Mouse (Mus musculus) heart, adult 11 months (tissue): ENCODE measurements around the gene Cenpu.

Experiments used
- DNase-seq: peaks from one replicate; pipeline ENCODE4 v3.0.0; 2022

The Cenpu gene

GRCm38 (mm10) chr8:46600959-46601707, 49.3 kb downstream of the Cenpu start:
- DNase-seq, result peak; percentile 77

GRCm38 (mm10) chr8:46603587-46603986, 51.8 kb downstream of the Cenpu start:
- DNase-seq, result no peak

DNA sequence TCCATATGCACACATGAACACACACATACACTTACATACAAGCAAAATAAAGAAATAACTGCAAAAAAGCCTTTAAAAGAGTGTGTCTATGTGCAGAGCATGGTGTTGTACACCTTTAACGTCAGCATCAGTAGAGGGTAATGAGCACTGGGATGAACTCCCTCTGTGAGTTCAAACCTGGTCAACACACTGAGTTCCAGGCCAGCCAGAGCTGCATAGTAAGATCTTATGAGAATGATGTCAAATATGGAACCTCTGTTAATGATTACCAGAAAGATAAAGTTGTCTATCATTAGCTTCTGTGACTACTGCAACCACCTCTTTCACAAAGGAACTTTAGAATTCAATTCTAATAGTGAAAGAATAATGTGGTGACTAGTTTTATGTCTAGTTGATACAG, 55.1 kb downstream of the Cenpu start:
- DNase-seq, result no peak

DNA sequence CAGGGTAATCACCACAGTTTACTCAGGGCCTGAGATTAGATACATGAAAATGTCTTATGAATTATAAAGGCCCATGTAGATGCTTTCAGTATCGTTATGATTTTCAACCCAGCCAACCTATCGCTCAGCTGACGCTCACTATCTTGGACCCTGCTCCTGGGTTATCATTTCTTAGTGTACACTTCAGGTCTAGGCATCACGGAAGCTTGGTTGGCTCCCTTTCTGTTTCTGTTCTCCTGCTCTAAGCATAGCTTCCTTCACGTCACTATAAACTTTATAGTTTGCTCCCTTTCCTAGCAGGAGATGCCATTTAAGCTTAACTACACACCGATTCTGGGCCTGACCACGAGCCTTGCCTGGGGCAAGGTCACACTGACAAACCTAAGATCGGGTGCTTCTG, 59.7 kb downstream of the Cenpu start:
- DNase-seq, result peak; percentile 51

- peak; percentile 92 for DNase-seq
Measured at GRCm38 (mm10) chr8:46612913-46613312, 61.1 kb downstream of the Cenpu start.

DNA sequence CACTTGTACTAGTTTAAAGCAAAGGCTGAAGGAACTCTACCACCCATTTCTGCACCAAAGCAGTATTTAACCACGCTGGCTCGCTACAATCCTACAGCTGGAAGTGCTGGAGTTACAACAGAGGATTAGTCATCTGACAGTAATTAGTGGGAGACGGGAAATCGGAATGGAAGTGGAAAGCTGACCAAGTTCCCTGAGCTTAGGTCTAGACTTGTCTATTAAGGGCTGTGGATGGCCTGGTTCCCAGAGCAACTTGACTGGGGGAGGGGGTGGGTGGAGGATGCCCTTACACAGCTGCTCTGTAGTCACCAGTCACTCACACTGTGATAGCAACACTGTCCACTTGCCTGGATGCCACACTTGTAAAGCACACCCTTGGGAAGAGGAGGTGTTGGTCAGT, 61.5 kb downstream of the Cenpu start:
- DNase-seq, result peak; percentile 92

DNA sequence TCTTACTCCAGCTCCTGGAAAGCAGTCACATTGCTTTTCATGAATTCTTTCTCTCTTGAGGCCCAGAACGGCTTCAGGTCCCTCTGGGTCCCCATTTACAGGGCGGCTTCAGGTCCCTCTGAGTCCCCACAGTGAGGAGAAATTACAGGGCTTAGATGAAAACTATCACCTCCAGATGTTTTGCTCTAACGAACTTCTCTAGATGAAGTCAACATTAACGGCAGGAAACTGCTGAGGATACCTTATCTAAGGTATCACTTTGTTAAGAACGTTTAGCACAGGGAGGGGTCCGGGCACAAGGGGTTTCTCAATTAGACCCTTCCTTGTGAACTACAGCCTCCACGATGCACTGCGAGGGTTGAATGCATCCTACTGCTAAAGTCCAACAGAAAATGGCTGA, 64.1 kb downstream of the Cenpu start:
- DNase-seq, result peak; percentile 89

DNA sequence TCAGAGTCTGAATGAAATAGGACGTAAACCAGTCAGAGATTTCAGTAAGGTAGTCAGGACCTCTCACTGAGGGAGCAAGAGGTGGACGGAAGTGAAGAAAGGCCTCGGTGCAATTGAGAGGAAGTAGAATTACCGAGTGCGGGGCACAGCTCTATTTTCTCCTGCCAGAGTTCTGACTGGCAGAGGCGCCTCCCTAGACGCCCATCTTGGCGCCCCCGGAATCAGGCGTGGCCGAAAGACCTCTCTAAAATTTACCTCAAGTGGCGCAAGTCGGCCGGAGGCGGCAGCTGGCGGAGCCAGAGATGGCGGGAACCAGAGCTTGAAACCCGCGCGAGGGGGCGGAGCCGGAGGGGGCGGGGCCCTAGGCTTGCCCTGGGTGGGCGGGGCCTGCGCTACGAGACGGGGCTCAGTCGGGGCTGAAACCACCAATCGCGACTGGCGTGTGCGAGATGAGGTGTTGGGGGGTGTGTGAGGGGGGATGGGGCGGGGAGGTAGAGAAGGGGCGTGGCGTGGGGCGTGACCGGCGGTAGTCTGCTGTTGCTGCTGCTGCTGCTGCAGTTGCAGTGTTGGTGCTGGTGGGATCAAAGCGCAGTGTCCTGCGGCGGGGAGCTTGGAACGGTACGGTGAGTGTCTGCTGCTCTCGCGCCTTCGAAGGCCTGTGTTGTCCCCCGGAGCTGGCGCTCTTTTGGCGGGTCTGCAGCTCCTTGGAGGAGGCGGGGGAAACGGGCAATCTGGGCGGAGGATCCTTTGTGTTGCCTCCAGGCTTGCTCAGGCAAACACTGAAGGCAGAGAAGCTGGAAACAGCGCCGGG, 65.3 kb downstream of the Cenpu start, which contains the start of the genes Primpol and Casp3:
Gene Primpol, minus strand, starts transcription at position 334 of the 811 bp plus-strand sequence.
Gene Casp3, plus strand, starts transcription at position 413 of the 811 bp plus-strand sequence.
- DNase-seq, result peak; percentile 100

GRCm38 (mm10) chr8:46617690-46618620, 66.1 kb downstream of the Cenpu start:
- no peak for DNase-seq

DNA sequence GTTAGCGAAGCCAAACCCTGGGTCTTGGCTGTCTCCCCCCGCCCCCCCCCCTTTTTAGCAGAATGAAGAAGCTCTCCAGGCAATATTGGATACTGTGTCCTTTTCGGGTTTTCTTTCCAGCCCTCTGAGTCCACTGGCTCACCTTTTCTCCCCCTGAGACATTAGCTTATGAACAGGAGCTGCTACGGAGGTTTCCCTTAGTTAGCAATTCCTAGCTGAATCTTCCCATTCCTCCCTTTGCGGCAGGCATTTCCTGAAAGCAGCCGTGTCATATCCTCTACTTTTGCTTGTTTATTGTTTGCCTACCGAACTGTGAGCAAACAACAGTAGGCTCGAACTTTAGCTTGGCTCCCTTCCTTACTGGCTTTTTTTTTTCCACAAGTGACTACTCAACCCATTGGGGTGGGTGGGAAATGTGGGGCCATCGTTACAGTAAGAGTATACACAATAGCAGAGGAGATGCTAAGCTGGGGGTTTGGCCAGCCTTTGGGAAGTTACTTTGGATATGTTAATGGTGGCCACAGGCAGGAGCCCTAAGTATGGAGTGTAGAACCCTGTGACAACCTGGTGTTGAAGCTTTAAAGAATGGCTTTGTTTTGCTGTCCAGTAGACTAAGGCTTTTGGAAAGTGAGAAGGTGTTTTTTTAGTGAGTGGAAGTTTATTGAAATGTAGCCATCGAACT, 67.0 kb downstream of the Cenpu start:
- peak; percentile 88 for DNase-seq

DNA sequence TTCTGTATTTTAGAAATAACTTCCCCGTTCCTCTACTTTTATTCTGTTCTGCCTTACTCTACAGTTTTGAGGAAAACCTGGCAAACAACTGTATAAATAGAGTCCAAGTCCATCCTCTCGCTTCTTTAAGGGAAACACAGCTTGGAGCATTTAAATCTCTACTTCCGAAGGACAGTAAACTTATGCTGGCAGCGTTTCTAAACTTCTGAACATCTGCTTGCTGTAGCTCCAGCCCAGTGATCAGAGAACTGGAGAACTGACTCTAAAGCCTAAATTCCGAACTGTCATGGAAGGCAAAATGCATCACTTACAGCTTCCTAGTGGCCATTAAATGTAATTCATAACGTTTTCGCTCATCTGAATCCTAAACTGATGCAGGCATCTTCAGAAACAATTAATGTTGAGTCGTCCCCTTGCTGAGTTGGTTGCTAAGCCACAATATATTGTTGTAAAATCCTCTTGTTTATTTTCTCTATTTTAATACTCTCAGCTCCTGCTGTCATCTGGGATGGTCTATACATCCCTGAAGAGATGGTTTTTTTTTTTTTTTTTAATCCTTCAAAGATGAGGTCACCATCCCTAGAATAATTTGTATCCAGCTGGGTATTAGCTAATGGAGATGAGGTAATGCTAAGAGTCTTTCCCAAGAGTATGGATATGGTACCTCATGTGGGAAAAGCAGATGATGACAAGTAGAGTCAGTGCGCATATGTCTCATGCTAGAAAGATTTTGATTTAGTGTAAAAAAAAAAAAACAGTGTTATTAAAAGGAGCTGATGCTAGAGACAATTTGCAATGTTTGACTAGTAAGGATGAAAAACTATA, 70.8 kb downstream of the Cenpu start:
- no peak for DNase-seq

DNA sequence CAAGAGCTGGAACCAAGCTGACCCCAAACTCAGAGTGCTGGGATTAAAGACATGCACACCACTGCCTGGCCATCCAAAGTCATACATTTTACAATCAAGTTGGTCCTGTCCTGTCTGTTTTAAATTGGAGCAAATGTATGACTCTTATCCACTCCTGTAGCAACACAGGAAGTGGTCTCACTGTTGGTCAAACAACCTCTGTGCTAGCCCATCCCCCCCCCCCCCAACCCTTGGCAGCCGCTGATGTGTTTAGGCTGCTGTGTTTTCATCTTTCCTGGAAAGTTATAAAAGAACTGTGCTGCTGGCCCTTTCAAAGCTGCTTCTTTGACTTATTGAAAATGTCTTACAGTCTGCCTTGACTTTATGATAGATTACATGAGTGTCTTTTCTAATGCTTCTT, 73.3 kb downstream of the Cenpu start:
- DNase-seq, result no peak

GRCm38 (mm10) chr8:46626642-46627041, 74.8 kb downstream of the Cenpu start:
- no peak for DNase-seq

DNA sequence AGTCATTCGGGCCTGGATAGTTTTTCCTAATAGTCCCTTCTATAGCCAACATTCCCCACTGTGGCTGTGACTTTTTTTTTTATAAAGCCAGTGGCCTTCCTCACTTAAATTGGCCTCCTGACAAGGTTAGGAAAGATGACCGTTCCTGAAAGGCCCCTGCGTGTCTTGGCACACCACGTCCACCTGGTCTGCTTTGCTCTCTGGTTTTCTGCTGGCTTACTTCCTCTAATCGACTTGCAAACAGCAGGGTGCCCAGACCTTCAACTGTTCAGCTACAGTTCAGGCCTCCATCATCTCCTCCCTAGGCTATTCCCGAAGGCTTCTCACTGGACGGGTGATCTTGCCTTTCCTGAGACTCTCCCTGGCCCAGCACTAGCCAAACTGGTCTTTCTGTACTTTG, 76.1 kb downstream of the Cenpu start:
- DNase-seq, result no peak

DNA sequence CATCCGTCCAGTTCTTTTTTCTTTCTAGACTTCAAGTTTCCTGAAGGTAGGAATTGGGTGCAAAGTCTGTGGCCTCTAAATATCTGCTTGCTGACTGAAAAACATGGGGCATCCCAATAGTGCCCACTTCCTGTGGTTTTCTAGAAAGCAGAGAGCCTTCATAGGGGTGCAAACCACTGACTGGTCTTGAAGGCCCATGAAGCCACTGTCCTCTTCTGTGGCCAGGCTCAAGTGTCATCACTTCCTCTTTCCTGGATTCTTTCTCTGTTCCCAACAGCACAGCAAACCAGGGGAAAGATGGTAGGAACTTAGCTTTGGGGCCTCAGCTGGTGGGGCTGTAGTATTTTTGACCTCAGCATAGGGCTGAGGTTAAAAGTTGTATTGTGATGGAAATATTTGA, 76.8 kb downstream of the Cenpu start:
- no peak for DNase-seq
